Mouse (Mus musculus) midbrain, postnatal 0 days (tissue): ENCODE data around the gene Armc12. TPM values are rescaled to one million over a fixed set of nuclear protein-coding genes. Genes with fewer than 3 reads are reported as not detected.

Experiments
- ATAC-seq: fragments of 200-750 bp; cut with Nextera tagmentation; 2 replicates; pipeline ENCODE4 v1.8.0; 2017; ENCODE audit warnings: moderate number of reproducible peaks, mild to moderate bottlenecking, moderate TSS enrichment, moderate library complexity; ENCODE audit not compliant: low FRiP score
- DNase-seq: peaks from one replicate; pipeline ENCODE4 v3.0.0-alpha.2; 2015; ENCODE audit warnings: low spot score
- H3K27ac ChIP-seq: fragments of 300-500 bp; sonication (generic); 2 replicates; pipeline ENCODE4 v1.5.1; 2014; ENCODE audit warnings: low read depth, mild to moderate bottlenecking, low read length, mixed read lengths
- H3K27me3 ChIP-seq: fragments of 300-500 bp; sonication (generic); 2 replicates; pipeline ENCODE4 v1.6.1; 2014; ENCODE audit warnings: low read length, control low read depth, mixed read lengths; ENCODE audit not compliant: insufficient read depth
- H3K36me3 ChIP-seq: fragments of 300-500 bp; sonication (generic); 2 replicates; pipeline ENCODE4 v1.6.1; 2014; ENCODE audit warnings: low read length, control low read depth, mixed read lengths; ENCODE audit not compliant: insufficient read depth
- H3K4me1 ChIP-seq: fragments of 300-500 bp; sonication (generic); 2 replicates; pipeline ENCODE4 v1.6.1; 2014; ENCODE audit warnings: mild to moderate bottlenecking, control low read depth, antibody characterized with exemption, low read length, mixed read lengths; ENCODE audit not compliant: insufficient read depth
- H3K4me2 ChIP-seq: fragments of 300-500 bp; sonication (generic); 2 replicates; pipeline ENCODE4 v1.6.1; 2014; ENCODE audit warnings: low read depth, mild to moderate bottlenecking, low read length, mixed read lengths; ENCODE audit not compliant: poor library complexity, severe bottlenecking
- H3K4me3 ChIP-seq: fragments of 300-500 bp; sonication (generic); 2 replicates; pipeline ENCODE4 v1.5.1; 2014; ENCODE audit warnings: low read depth, mild to moderate bottlenecking, low read length, moderate library complexity
- H3K9ac ChIP-seq: fragments of 300-500 bp; sonication (generic); replicated peaks from 2 replicates; pipeline ENCODE4 v1.6.1; 2014; ENCODE audit warnings: mild to moderate bottlenecking, low read length, moderate library complexity, mixed read lengths; ENCODE audit not compliant: poor library complexity, severe bottlenecking
- H3K9me3 ChIP-seq: fragments of 300-500 bp; sonication (generic); 2 replicates; pipeline ENCODE4 v1.6.1; 2016; ENCODE audit warnings: low read length, control low read depth
- CTCF ChIP-seq: IDR thresholded peaks from 2 replicates; pipeline ENCODE4 v1.5.1; 2016; ENCODE audit warnings: antibody characterized with exemption, mild to moderate bottlenecking
- WGBS: fragments of 180-500 bp; shearing (Covaris S2); extraction: QIAGEN DNeasy Blood & Tissue Kit; methylation state at CpG from one replicate; pipeline ENCODE4 v1.1.7; 2014; 5-methylcytosine and 5-hydroxymethylcytosine counted together
- polyA plus RNA-seq: library from polyadenylated mRNA; unstranded; fragments of >200 nt; fragmentation: Nextera tagmentation; extraction: Ambion mirVana; gene quantifications from 2 replicates; pipeline ENCODE4 v1.2.1, GENCODE M21; 2015
- total RNA-seq: library from RNA; depleted of rRNA; stranded (reverse); fragments of >200 nt; gene quantifications from 2 replicates; pipeline ENCODE4 v1.2.3, GENCODE M21; 2014

Armc12 gene
- total and polyA plus RNA-seq, 2 experiments from 2014 or later: not detected

GRCm38 (mm10) chr17:28519827-28520226, 10.8 kb upstream of the Armc12 start:
- no peaks in the 10 kb centered on the region for H3K36me3 ChIP-seq
- WGBS: 89% methylated on average over 3 of the region's 3 CpGs
- no peak overlapping the region for H3K9ac ChIP-seq
- DNase-seq (no peak), ATAC-seq (no peak)
- no peaks in the 10 kb centered on the region for H3K27me3 ChIP-seq
- no peaks in the 10 kb centered on the region for H3K9me3 ChIP-seq
- no peak overlapping the region for H3K4me3 ChIP-seq
- H3K4me1 ChIP-seq: peaks cover 5% of the 10 kb centered on the region; the same call in 1 of the 2 replicates
- peak; percentile 55 for TF ChIP-seq CTCF
- no peak overlapping the region for H3K4me2 ChIP-seq
- no peak overlapping the region for H3K27ac ChIP-seq

- no peak for ATAC-seq
- Histone ChIP-seq H3K27me3 (no peaks in the 10 kb centered on the region), H3K9me3 (no peaks in the 10 kb centered on the region), H3K4me1 (peaks cover 5% of the 10 kb centered on the region; the same call in 1 of the 2 replicates), H3K36me3 (no peaks in the 10 kb centered on the region), H3K4me3 (no peak overlapping the region), H3K27ac (no peak overlapping the region), H3K4me2 (no peak overlapping the region), H3K9ac (no peak overlapping the region)
- no peak for DNase-seq
- WGBS: 81% methylated on average over 4 of the region's 4 CpGs
- no peak for TF ChIP-seq CTCF
These were observed 10.0 kb upstream of the Armc12 start for GRCm38 (mm10) chr17:28520561-28520960.

- 66% methylated on average over 5 of the region's 5 CpGs for WGBS
- no peak for TF ChIP-seq CTCF
- no peak for DNase-seq
- Histone ChIP-seq H3K4me2 (no peak overlapping the region), H3K4me3 (no peak overlapping the region), H3K27me3 (no peaks in the 10 kb centered on the region), H3K27ac (no peak overlapping the region), H3K9me3 (no peaks in the 10 kb centered on the region), H3K9ac (no peak overlapping the region), H3K4me1 (peaks cover 5% of the 10 kb centered on the region; the same call in 1 of the 2 replicates), H3K36me3 (no peaks in the 10 kb centered on the region)
- ATAC-seq: no peak
These were observed 9.4 kb upstream of the Armc12 start for GRCm38 (mm10) chr17:28521071-28521726.

GRCm38 (mm10) chr17:28521920-28522319, 8.7 kb upstream of the Armc12 start:
- no peak for TF ChIP-seq CTCF
- ATAC-seq (no peak), DNase-seq (no peak)
- H3K4me2 ChIP-seq: peak overlapping the region; percentile 69
- H3K4me3 ChIP-seq: peak overlapping the region; percentile 49
- 33% methylated on average over 6 of the region's 6 CpGs for WGBS
- peaks cover 5% of the 10 kb centered on the region; the same call in 1 of the 2 replicates for H3K4me1 ChIP-seq
- peak overlapping the region; percentile 88 for H3K27ac ChIP-seq
- H3K9ac ChIP-seq: peak overlapping the region; percentile 72; the same call in 1 of the 2 replicates
- no peaks in the 10 kb centered on the region for H3K27me3 ChIP-seq
- H3K9me3 ChIP-seq: no peaks in the 10 kb centered on the region
- no peaks in the 10 kb centered on the region for H3K36me3 ChIP-seq

- DNase-seq (peak; percentile 93), ATAC-seq (peak; percentile 86)
- peak overlapping the region; percentile 69 for H3K4me2 ChIP-seq
- no peak for TF ChIP-seq CTCF
- H3K4me3 ChIP-seq: peak overlapping the region; percentile 49
- peaks cover 3% of the 10 kb centered on the region; the same call in 1 of the 2 replicates for H3K4me1 ChIP-seq
- H3K27ac ChIP-seq: peak overlapping the region; percentile 88
- no peaks in the 10 kb centered on the region for H3K27me3 ChIP-seq
- H3K9me3 ChIP-seq: no peaks in the 10 kb centered on the region
- H3K9ac ChIP-seq: peak overlapping the region; percentile 72
- WGBS: under 1% methylated on average over 59 of the region's 66 CpGs
- no peaks in the 10 kb centered on the region for H3K36me3 ChIP-seq
These were observed 7.8 kb upstream of the Armc12 start for GRCm38 (mm10) chr17:28522623-28523354.
